Mouse (Mus musculus): ENCODE data around the gene Prc1. TPM values are rescaled to one million over a fixed set of nuclear protein-coding genes. Genes with fewer than 3 reads are reported as not detected.

The Prc1 gene
- total and polyA plus RNA-seq, 3 experiments = 52.5 to 83.0 (median 75.6) TPM

DNA sequence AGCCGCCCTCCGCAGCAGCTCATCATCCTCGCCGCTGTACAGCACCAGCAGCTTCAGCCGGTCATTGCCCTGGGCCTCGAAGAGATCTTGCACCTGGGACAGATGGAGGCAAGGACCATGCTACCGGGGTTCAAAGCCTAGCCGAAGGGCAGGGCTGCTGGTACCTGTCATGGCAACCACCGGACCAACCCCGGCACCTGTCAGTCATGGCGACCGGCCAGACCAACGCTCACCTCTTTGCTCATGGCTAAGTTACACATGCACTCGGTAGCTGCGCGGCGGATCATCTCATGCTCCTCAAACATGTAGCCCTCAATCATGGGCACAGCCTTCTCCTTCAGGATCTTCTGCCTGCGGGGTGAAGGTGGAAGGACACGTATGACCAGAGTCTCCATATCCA lies 31.8 kb downstream of the Prc1 start:
- Histone ChIP-seq H3K27ac (ENCODE audit: insufficient read depth, low read depth) (no peak overlapping the region), H3K4me2 (ENCODE audit: insufficient read depth, low read depth, poor library complexity, severe bottlenecking) (no peak overlapping the region), H3K27me3 (replicated peaks) (no peaks in the 10 kb centered on the region), H3K9me3 (replicated peaks; ENCODE audit: low read length) (no peaks in the 10 kb centered on the region), H3K36me3 (replicated peaks in 1 of 2; ENCODE audit: control insufficient read depth in 1 of 2, insufficient read depth in 1 of 2, low read length in 1 of 2) (peaks cover 55 to 66% of the 10 kb centered on the region in 2 experiments), H3K9ac (ENCODE audit: insufficient read depth, low read depth) (no peak overlapping the region), H3K79me2 (replicated peaks; ENCODE audit: control insufficient read depth, extremely low read depth, insufficient read depth, poor library complexity, severe bottlenecking) (peaks cover 12% of the 10 kb centered on the region), H3K4me1 (ENCODE audit: control insufficient read depth in 1 of 2, insufficient read depth in 2 of 2) (peaks cover 3 to 18% of the 10 kb centered on the region in 2 experiments; a peak in 3 of 4 replicates), H3K4me3 (replicated peaks in 1 of 3; ENCODE audit: low read depth in 2 of 3, low read length in 2 of 3, poor library complexity in 1 of 3) (no peak overlapping the region)
- dilution Hi-C loops (cut with MboI; ENCODE audit: extremely low pct_ligation_motif_present, extremely low pct_unique_long_range_greater_than_20kb, low sequenced_read_pairs) = no loop called here
- in situ Hi-C loops (cut with MboI; ENCODE audit: low pct_ligation_motif_present, low pct_unique_long_range_greater_than_20kb, low sequenced_read_pairs) = no loop called here
- no peak for DNase-seq (ENCODE audit: extremely low read depth)
- no peak for TF ChIP-seq POLR2A (IDR thresholded peaks at IDR 0.05; ENCODE audit: low read depth, low read length)
- no peak for TF ChIP-seq JUND (conservative IDR thresholded peaks at IDR 0.05; ENCODE audit: low read depth, low read length)
- TF ChIP-seq MEF2A (IDR thresholded peaks at IDR 0.05; ENCODE audit: borderline replicate concordance, low read depth, low read length) = no peak
- no peak for TF ChIP-seq CHD1 (IDR thresholded peaks at IDR 0.05; ENCODE audit: low read depth, low read length)
- no peak for TF ChIP-seq KAT2A (IDR thresholded peaks at IDR 0.05; ENCODE audit: insufficient replicate concordance, low read length)
- no peak for TF ChIP-seq CHD2 (IDR thresholded peaks at IDR 0.05; ENCODE audit: low read length)
- no peak for TF ChIP-seq USF2 (conservative IDR thresholded peaks at IDR 0.05; ENCODE audit: low read depth, low read length)
- TF ChIP-seq ZMIZ1 (IDR thresholded peaks at IDR 0.05; ENCODE audit: low read depth, low read length) = no peak
- no peak for TF ChIP-seq USF1 (IDR thresholded peaks at IDR 0.05; ENCODE audit: low read depth, low read length)
- no peak for TF ChIP-seq PAX5 (IDR thresholded peaks at IDR 0.05; ENCODE audit: low read length)
- no peak for TF ChIP-seq TBP (conservative IDR thresholded peaks at IDR 0.05; ENCODE audit: low read depth, low read length)
- no peak for TF ChIP-seq MAZ (IDR thresholded peaks at IDR 0.05; ENCODE audit: low read depth, low read length)
- no peak for TF ChIP-seq RCOR1 (conservative IDR thresholded peaks at IDR 0.05; ENCODE audit: low read depth, low read length)
- no peak for TF ChIP-seq ELF1 (IDR thresholded peaks at IDR 0.05; ENCODE audit: low read depth, low read length)
- TF ChIP-seq BHLHE40 (IDR thresholded peaks at IDR 0.05; ENCODE audit: low read depth, low read length) = no peak

DNA sequence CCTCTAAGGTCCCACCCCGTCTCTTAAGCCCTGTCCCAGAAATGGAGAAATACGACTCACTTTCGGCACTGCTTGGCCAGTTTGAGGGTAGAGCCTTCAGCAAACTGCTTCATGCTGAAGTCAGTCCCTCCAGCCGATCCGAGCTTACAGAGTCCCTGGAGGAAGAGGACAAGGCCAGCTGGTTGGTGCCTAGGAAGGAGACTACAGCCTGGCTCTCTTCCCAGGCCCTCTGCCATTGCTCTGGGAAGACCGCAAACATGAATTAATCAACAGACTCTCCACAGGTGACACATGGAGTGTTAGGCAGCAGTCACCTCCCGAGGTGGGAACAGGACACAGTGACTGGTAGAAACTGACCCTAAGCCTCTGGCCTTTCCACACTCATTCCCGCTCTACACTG lies 36.0 kb downstream of the Prc1 start:
- Histone ChIP-seq H3K4me3 (replicated peaks in 1 of 3; ENCODE audit: low read depth in 2 of 3, low read length in 2 of 3, poor library complexity in 1 of 3) (no peak overlapping the region), H3K9ac (ENCODE audit: insufficient read depth, low read depth) (no peak overlapping the region), H3K9me3 (replicated peaks; ENCODE audit: low read length) (peaks cover 15% of the 10 kb centered on the region), H3K4me1 (ENCODE audit: control insufficient read depth in 1 of 2, insufficient read depth in 2 of 2) (no peaks in the 10 kb centered on the region), H3K79me2 (replicated peaks; ENCODE audit: control insufficient read depth, extremely low read depth, insufficient read depth, poor library complexity, severe bottlenecking) (no peaks in the 10 kb centered on the region), H3K4me2 (ENCODE audit: insufficient read depth, low read depth, poor library complexity, severe bottlenecking) (no peak overlapping the region), H3K27ac (ENCODE audit: insufficient read depth, low read depth) (no peak overlapping the region), H3K36me3 (replicated peaks in 1 of 2; ENCODE audit: control insufficient read depth in 1 of 2, insufficient read depth in 1 of 2, low read length in 1 of 2) (peaks cover 91 to 96% of the 10 kb centered on the region in 2 experiments), H3K27me3 (replicated peaks) (no peaks in the 10 kb centered on the region)
- dilution Hi-C loops (cut with MboI; ENCODE audit: extremely low pct_ligation_motif_present, extremely low pct_unique_long_range_greater_than_20kb, low sequenced_read_pairs) (no loop called here), in situ Hi-C loops (cut with MboI; ENCODE audit: low pct_ligation_motif_present, low pct_unique_long_range_greater_than_20kb, low sequenced_read_pairs) (no loop called here)
- TF ChIP-seq E2F4 (IDR thresholded peaks at IDR 0.05; ENCODE audit: insufficient replicate concordance, low read depth, low read length) = no peak
- TF ChIP-seq MAFK (IDR thresholded peaks at IDR 0.05; ENCODE audit: insufficient replicate concordance, low read length) = no peak
- TF ChIP-seq JUND (conservative IDR thresholded peaks at IDR 0.05; ENCODE audit: low read depth, low read length) = no peak
- TF ChIP-seq POLR2A (IDR thresholded peaks at IDR 0.05; ENCODE audit: low read depth, low read length) = no peak
- TF ChIP-seq MAX (IDR thresholded peaks at IDR 0.05; ENCODE audit: low read length) = no peak
- TF ChIP-seq TCF12 (IDR thresholded peaks at IDR 0.05; ENCODE audit: low read depth, low read length) = no peak
- TF ChIP-seq CHD2 (IDR thresholded peaks at IDR 0.05; ENCODE audit: low read length) = no peak
- TF ChIP-seq MYC (IDR thresholded peaks at IDR 0.05; ENCODE audit: low read depth, low read length) = no peak
- no peak for TF ChIP-seq SIN3A (IDR thresholded peaks at IDR 0.05; ENCODE audit: low read length)
- TF ChIP-seq RCOR1 (conservative IDR thresholded peaks at IDR 0.05; ENCODE audit: low read depth, low read length) = no peak
- no peak for TF ChIP-seq HCFC1 (IDR thresholded peaks at IDR 0.05; ENCODE audit: low read depth, low read length)
- no peak for DNase-seq (ENCODE audit: extremely low read depth)

Measured in CH12.LX (cell line).